Mouse (Mus musculus): ENCODE results near the gene Sept5.

The Sept5 gene

GRCm38 (mm10) chr16:18613301-18613700 is 16.5 kb downstream of the Sept5 start:
- no peak for DNase-seq (ENCODE audit: low spot score)

DNA sequence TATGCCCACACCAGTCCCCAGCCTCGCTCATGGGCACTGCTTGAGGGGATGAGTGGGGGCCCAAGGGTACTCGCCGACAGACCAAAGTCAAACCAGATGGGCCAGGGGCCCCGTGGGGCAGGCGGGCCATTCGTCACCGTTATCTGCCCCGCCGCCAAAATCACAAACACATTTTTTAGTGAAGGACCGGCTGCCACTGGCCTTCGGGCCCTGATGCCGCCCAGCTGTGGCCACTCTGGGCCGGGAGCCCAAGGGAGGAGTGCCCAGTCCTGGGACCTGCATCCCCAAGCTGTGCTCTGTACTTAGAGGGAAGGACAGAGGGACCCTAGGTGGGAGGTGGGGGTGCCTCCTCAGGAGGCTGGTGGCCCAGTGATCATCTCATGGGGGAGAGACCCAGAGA is 18.0 kb downstream of the Sept5 start:
- DNase-seq (ENCODE audit: low spot score): no peak

GRCm38 (mm10) chr16:18609099-18609498 is 20.7 kb downstream of the Sept5 start:
- no peak for DNase-seq (ENCODE audit: low spot score)

DNA sequence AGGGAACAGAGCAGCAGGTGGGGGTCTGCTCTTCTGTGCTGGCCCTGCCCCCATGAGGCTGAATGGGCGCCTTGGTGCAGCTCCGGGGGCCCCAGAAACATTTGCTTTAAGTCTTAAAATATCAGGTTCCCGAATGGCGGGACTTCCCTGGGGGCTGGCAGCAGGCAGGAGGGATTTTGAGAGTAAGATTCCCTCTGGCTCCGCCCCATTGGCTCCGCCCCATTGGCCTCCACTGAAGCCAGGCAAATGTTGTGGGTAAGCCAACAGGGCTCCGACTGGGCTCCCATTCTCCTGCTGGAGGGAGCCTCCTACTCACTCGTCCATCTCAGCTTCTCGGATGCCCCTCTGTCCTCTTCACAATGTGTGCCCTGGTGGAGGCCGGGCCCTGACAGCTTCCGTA is 21.5 kb downstream of the Sept5 start:
- DNase-seq (ENCODE audit: low spot score): no peak

DNA sequence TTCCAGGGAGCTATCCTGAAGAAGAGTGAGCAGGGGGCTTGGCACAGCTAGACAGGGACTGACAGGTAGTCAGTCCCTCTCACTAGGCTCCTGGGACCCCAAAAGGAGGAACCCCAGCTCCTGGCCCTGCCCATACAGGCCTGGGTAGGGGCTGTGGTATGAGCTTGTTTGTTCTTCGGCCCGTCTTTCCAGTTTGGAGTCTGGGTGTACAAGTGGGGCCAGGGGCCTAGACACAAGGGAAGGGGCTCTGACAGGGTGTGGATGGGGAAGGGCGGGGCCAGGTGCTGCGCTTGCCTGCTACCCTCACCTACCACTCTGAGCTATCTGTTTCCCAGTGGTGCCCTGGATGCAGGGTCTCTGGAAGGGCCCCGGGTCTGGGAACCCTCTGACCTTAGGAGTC is 24.0 kb downstream of the Sept5 start:
- DNase-seq (ENCODE audit: low spot score): no peak

GRCm38 (mm10) chr16:18604267-18604701 is 25.5 kb downstream of the Sept5 start:
- DNase-seq (ENCODE audit: low spot score): no peak

GRCm38 (mm10) chr16:18601447-18601846 is 28.3 kb downstream of the Sept5 start:
- DNase-seq (ENCODE audit: low spot score): no peak

DNA sequence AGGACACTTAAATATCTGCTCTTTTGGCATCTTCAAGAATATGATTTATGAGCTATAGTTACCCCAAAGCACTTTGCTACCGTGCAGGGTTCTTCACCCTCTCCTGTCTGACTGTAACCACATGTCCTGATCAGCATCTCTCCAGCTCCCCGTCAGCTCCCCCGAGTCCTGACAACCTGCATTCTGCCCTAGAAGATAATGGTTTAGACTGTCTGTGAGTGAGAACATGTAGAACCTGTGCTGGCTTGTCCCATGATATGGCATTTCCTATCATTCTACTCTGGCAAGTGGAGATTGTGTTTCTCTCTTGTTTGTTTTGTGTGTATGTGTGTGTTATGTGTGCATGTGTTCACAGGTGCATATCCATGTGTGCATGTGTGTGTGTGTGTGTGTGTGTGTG is 31.7 kb downstream of the Sept5 start:
- no peak for DNase-seq (ENCODE audit: low spot score)

- no peak for DNase-seq (ENCODE audit: low spot score)
Observed at GRCm38 (mm10) chr16:18596255-18596654, 33.5 kb downstream of the Sept5 start.

GRCm38 (mm10) chr16:18593930-18594329 is 35.8 kb downstream of the Sept5 start:
- no peak for DNase-seq (ENCODE audit: low spot score)

- DNase-seq (ENCODE audit: low spot score): no peak
Observed at GRCm38 (mm10) chr16:18591047-18592018, 38.4 kb downstream of the Sept5 start.

- DNase-seq (ENCODE audit: low spot score): no peak
Observed at GRCm38 (mm10) chr16:18589804-18590790, 39.7 kb downstream of the Sept5 start, which contains the start of gene Tbx1. Tbx1 (minus strand) TSS chr16:18590671.

GRCm38 (mm10) chr16:18589080-18589621 is 40.6 kb downstream of the Sept5 start:
- DNase-seq (ENCODE audit: low spot score): peak; percentile 24

- peak; percentile 18 for DNase-seq (ENCODE audit: low spot score)
Observed at GRCm38 (mm10) chr16:18588738-18589055, 41.1 kb downstream of the Sept5 start.

DNA sequence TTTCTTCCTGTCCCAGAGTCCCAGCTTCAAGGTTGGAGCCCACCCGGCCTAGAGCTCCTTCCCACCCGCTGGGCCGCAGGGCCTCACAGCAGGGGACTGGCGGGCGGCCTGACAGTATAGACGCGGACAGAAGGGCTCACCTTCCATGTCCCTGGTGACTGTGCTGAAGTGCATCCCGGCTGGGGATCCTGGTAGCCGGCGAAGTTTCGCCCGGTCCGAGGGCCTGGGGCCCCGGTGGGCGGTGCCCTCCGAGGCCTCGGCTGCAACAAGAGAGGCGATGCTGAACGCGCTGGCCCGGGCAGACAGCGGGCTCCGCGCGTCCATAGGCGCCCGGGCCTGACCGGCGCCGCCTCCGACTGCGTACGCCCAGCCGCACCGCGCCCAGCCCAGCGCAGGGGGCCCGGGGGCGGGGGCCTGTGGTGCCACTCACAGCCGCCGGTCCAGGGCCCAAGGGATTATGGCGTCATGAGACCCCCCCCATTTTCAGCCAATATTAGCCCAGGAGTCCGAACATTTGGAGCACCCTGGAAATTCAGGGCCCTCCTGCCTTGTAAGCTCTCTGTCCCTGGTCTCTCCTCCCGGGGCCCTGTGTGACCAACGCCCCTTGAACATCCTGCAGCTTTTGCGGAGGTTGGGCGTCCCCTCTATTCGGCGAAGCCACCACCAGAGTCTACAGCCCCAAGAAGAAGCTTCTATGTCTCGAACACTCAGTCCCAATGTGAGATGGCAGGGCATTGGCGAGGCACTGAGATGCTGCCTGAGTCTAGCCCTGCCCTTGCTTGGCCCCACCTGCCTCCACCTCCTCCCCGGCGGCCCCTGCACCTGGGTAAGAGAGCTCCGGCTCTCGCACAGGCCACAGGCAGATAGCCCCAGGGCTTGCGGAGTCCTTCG is 41.7 kb downstream of the Sept5 start:
- peak; percentile 62 for DNase-seq (ENCODE audit: low spot score)

DNA sequence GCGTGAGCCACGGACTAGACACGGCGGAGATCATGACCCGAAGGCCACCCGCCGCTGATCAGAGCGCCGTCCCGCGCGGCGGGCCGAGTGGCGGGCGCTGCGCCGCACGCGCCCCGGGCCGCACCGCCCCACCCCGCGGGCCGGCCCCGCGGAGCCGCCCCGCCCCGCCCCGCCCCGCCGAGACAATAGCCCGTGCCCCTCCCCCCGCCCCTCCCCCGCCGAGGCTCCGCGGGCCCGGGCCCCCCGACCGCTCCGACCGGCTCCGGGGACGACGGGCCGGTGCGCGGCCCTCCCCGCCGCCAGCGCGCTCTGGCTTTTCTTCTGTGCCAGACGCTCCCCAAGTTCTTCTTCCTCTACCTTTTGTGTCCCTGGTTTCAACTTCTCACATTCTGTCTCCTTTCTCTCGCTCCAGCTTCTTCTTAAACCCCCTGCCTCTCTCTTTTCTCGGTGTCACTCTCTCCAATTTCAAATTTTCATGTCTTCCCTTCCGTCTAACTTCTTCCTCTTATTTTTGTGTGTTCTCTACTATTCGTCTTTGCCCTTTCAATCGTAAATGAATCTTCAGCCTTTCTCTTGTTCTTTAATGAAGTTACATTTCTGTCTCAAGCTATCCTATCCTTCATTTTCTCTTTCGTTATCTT is 42.7 kb downstream of the Sept5 start:
- peak; percentile 52 for DNase-seq (ENCODE audit: low spot score)

GRCm38 (mm10) chr16:18586076-18586905 is 43.5 kb downstream of the Sept5 start:
- peak; percentile 40 for DNase-seq (ENCODE audit: low spot score)

GRCm38 (mm10) chr16:18585676-18586075 is 44.1 kb downstream of the Sept5 start:
- DNase-seq (ENCODE audit: low spot score): peak; percentile 64

- DNase-seq (ENCODE audit: low spot score): peak; percentile 38
Observed at GRCm38 (mm10) chr16:18584901-18585510, 44.7 kb downstream of the Sept5 start.
